Mouse (Mus musculus) liver, embryonic 14.5 days (tissue): ENCODE data around the gene Clybl.

ENCODE experiments used
- CTCF ChIP-seq: IDR thresholded peaks from 2 replicates; pipeline ENCODE4 v1.5.1; 2016; ENCODE audit warnings: antibody characterized with exemption, low read depth, control low read depth
- EP300 ChIP-seq: IDR thresholded peaks from 2 replicates; pipeline ENCODE4 v1.6.1; 2016; ENCODE audit warnings: antibody characterized with exemption, low read depth

DNA sequence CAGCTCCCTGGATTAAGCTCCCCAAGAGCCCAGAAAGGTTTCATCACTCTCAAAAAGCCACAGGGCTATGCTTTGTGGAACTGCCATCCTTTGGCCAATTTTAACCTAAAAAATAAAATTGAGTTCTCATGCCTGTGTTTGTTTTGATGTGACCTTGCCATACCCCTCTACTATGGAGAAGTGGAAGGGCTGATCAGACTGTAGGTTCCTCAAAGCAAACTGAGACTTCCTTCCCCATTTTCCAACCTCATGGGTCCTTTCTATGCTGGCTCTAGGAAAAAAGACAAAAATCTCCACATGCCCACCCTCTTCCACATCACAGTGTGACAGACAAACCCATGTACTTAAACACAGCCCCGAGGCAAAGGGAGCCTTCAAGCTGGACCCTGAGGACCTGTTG lies 79.7 kb downstream of the Clybl start:
- TF ChIP-seq EP300 (no peak), CTCF (no peak)
